Mouse (Mus musculus): ENCODE measurements around the gene Yipf1. TPM values are rescaled to one million over a fixed set of nuclear protein-coding genes. Genes with fewer than 3 reads are reported as not detected.
"Not testable (repeated sequence)": the region's sequence is repeated elsewhere in the genome, so short reads cannot be mapped to it uniquely, and the experiment has no call there.

Yipf1 gene
- total and polyA plus RNA-seq, 2 experiments from 2014 or later: 47.6 to 61.5 TPM

DNA sequence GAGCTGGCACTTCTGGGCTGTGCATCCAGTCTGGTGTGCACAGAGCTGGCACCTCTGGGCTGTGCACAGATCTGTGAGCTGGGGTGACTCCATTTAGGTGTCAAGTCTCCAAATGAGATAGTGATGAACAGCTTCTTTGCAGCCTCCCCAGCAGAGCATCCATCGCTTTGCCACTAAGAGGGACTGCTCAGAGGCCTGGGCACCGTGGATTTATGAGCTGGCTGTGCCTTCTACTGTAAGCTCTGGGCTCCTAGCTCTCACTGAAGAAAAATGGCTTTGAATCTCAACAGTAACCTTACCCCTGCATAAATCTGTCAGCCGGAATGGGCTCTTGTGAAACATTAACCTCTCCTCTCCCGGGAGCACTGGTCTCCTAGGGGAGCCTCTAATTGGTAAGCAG lies 40.4 kb downstream of the Yipf1 start:
- 58% methylated on average over 4 of the region's 4 CpGs for WGBS
- H3K4me2 ChIP-seq (ENCODE audit: low read depth): no peak overlapping the region
- no peak for ATAC-seq
- no peak overlapping the region for H3K27ac ChIP-seq (ENCODE audit: low read depth, low read length)
- no peaks in the 10 kb centered on the region for H3K27me3 ChIP-seq (ENCODE audit: insufficient read depth, low read length)
- peaks cover 9% of the 10 kb centered on the region; the same call in 1 of the 2 replicates for H3K36me3 ChIP-seq (ENCODE audit: insufficient read depth)
- H3K4me1 ChIP-seq (ENCODE audit: insufficient read depth): no peaks in the 10 kb centered on the region
- no peak overlapping the region for H3K9ac ChIP-seq
- DNase-seq: no peak
- no peak overlapping the region for H3K4me3 ChIP-seq (ENCODE audit: low read depth, low read length)
- no peaks in the 10 kb centered on the region for H3K9me3 ChIP-seq (ENCODE audit: low read length)
- TF ChIP-seq CTCF (IDR thresholded peaks at IDR 0.05; ENCODE audit: low read depth): no peak

DNA sequence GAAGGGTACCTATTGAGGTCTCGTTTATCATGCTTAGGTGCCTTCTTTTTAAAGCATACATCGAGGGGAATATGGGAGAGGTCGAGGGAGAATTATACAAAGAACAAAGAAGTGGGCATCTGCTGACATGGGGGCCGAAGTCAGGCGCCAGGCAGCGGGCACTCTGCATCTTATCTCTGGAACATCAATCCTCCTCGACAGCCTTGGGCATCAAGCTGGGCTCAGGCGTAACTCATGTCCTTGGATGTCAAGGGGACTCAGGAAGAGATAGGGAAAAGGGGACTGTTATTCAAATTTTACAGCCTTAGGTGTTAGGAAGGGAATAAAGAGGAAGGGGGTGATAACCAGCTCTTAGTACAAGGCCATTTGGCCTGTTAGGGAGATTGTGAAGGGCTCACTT lies 43.0 kb downstream of the Yipf1 start:
- H3K4me2 ChIP-seq (ENCODE audit: low read depth); H3K4me1 ChIP-seq (ENCODE audit: insufficient read depth); ATAC-seq; H3K27me3 ChIP-seq (ENCODE audit: insufficient read depth, low read length); H3K27ac ChIP-seq (ENCODE audit: low read depth, low read length); DNase-seq; H3K36me3 ChIP-seq (ENCODE audit: insufficient read depth); H3K9me3 ChIP-seq (ENCODE audit: low read length); H3K9ac ChIP-seq; H3K4me3 ChIP-seq (ENCODE audit: low read depth, low read length): not testable (repeated sequence)
- WGBS: 77% methylated on average over 8 of the region's 8 CpGs

DNA sequence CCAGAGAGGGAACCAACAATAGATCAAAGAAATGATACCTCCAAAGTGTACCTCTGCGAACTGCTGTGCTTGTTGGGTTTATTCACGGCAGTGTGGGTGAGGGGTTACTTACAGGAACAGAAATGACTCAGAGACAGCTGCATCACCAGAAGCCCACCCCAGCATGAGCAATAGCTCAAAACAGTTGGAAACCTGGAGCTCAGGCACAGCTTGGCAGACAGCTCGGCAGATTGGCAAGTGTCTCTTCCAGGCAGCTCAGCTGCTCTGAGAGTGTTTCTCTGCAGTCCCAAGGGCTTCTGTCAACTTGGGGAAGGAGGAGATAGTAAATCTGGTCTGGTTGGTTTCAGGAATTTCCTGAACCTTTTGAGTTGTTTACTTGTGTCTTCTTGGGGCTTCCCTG lies 44.3 kb downstream of the Yipf1 start:
- Histone ChIP-seq H3K9ac (no peak overlapping the region), H3K4me3 (ENCODE audit: low read depth, low read length) (no peak overlapping the region), H3K27ac (ENCODE audit: low read depth, low read length) (no peak overlapping the region), H3K4me2 (ENCODE audit: low read depth) (no peak overlapping the region), H3K4me1 (ENCODE audit: insufficient read depth) (no peaks in the 10 kb centered on the region), H3K36me3 (ENCODE audit: insufficient read depth) (peaks cover 9% of the 10 kb centered on the region; the same call in 1 of the 2 replicates), H3K27me3 (ENCODE audit: insufficient read depth, low read length) (no peaks in the 10 kb centered on the region), H3K9me3 (ENCODE audit: low read length) (no peaks in the 10 kb centered on the region)
- DNase-seq: peak; percentile 52
- TF ChIP-seq CTCF (IDR thresholded peaks at IDR 0.05; ENCODE audit: low read depth): no peak
- peak; percentile 23; the same call in 1 of the 2 replicates for ATAC-seq
- WGBS: 67% methylated on average over 3 of the region's 3 CpGs

DNA sequence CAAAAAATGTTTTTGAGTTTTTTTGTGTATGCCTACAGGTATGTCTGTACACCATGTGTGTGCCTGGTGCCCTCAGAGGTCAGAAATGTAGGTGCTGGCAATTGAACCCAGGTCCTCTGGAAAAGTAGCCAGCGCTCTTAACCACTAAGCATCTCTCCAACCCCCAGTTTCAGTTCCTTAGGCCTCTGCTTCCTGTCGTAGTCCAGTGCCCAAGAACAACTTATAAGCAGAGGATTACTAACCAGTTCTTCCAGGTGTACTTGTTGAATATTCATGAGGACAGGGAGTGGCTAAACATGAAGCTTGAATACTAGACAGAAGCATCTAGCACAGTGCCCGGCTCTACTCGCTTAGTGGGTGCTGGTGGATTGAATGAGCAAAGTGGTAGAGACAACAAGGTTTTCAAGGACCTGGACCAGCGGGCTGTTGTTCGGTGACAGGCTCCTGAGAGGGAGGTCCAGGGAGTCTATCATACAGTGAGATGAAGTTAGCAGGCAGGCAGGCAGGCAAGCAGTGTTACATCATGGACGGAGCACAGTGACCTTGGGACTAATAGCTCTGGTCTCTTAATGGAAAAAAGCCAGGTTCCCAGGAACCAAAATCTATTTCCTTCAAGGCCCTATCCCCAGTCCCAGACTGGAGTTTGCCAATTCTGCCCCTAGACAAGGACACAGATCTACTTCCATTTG lies 46.4 kb downstream of the Yipf1 start:
- ATAC-seq: no peak
- no peak for TF ChIP-seq CTCF (IDR thresholded peaks at IDR 0.05; ENCODE audit: low read depth)
- H3K9ac ChIP-seq: no peak overlapping the region
- no peak overlapping the region for H3K4me3 ChIP-seq (ENCODE audit: low read depth, low read length)
- WGBS: 87% methylated on average over 7 of the region's 7 CpGs
- no peak overlapping the region for H3K4me2 ChIP-seq (ENCODE audit: low read depth)
- no peak for DNase-seq
- H3K9me3 ChIP-seq (ENCODE audit: low read length): no peaks in the 10 kb centered on the region
- no peaks in the 10 kb centered on the region for H3K4me1 ChIP-seq (ENCODE audit: insufficient read depth)
- no peak overlapping the region for H3K27ac ChIP-seq (ENCODE audit: low read depth, low read length)
- no peaks in the 10 kb centered on the region for H3K27me3 ChIP-seq (ENCODE audit: insufficient read depth, low read length)
- peaks cover 9% of the 10 kb centered on the region; the same call in 1 of the 2 replicates for H3K36me3 ChIP-seq (ENCODE audit: insufficient read depth)

DNA sequence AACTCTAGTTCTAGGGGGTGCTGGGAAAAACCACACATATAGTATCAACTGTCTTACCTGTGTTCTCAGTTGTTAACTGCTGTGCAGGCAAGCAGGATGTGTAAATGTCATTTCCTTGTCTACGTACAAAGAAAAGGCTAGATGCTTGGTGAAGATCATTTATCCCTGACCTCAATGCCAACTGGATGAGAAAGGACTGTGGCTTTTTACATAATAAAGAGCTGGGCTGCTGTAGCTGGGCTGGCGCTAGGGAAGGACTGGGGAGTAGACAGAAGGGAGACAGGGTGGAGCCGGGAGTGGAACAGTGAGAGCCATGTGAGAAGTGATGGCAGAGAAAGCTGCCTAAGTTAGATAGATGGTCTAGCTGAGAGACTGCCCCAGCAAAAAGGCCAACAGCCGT lies 48.6 kb downstream of the Yipf1 start:
- H3K4me2 ChIP-seq (ENCODE audit: low read depth): no peak overlapping the region
- WGBS: 52% methylated on average over 4 of the region's 4 CpGs
- no peak overlapping the region for H3K4me3 ChIP-seq (ENCODE audit: low read depth, low read length)
- no peaks in the 10 kb centered on the region for H3K9me3 ChIP-seq (ENCODE audit: low read length)
- DNase-seq: no peak
- no peak for ATAC-seq
- no peak overlapping the region for H3K27ac ChIP-seq (ENCODE audit: low read depth, low read length)
- H3K36me3 ChIP-seq (ENCODE audit: insufficient read depth): peaks cover 9% of the 10 kb centered on the region; the same call in 1 of the 2 replicates
- TF ChIP-seq CTCF (IDR thresholded peaks at IDR 0.05; ENCODE audit: low read depth): no peak
- no peak overlapping the region for H3K9ac ChIP-seq
- H3K4me1 ChIP-seq (ENCODE audit: insufficient read depth): no peaks in the 10 kb centered on the region
- no peaks in the 10 kb centered on the region for H3K27me3 ChIP-seq (ENCODE audit: insufficient read depth, low read length)

DNA sequence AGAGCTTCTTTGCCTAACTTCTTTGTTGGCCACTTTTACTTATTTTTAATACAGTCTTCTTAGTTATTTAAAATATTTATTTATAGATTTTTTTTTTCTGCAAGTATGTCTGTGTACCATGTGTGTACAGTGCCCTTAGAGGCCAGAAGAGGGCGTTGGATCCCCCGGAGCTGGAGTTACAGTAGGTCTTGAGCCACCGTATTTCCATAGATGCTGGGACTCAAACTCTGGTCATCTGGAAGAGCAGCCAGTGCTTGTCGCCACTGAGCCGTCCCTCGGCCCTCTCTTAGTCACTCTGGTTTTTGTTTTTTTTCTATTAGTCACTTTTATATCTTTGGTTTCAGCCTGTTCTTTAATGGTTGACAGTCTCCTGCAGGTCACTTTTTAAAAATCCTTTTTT lies 49.4 kb downstream of the Yipf1 start:
- Histone ChIP-seq H3K27me3 (ENCODE audit: insufficient read depth, low read length) (no peaks in the 10 kb centered on the region), H3K9me3 (ENCODE audit: low read length) (no peaks in the 10 kb centered on the region), H3K27ac (ENCODE audit: low read depth, low read length) (no peak overlapping the region), H3K4me2 (ENCODE audit: low read depth) (no peak overlapping the region), H3K4me3 (ENCODE audit: low read depth, low read length) (no peak overlapping the region), H3K9ac (no peak overlapping the region), H3K36me3 (ENCODE audit: insufficient read depth) (peaks cover 7% of the 10 kb centered on the region; the same call in 1 of the 2 replicates), H3K4me1 (ENCODE audit: insufficient read depth) (no peaks in the 10 kb centered on the region)
- DNase-seq (no peak), ATAC-seq (no peak)
- 78% methylated on average over 6 of the region's 6 CpGs for WGBS
- no peak for TF ChIP-seq CTCF (IDR thresholded peaks at IDR 0.05; ENCODE audit: low read depth)

DNA sequence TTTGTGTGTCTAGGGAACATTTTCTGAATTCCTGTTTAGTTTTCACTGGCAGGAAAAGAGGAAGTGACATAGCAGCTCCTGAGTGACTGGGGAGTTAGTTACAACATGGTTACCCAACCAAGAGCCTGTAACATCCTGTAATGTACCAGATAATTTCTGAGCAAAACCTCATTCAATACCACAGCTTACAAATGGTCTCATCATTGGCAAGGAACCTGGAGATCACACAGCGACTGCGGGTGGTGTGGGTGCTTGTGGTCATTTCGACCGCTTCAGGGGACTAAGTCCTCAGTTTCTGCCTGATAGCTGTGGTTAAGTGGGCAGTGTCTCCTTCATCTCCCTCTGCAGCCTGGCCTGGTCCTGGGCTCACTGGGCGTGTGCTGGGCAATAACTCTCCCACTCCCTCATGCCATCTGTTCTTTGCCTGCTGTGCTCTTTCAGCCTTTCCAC lies 50.1 kb downstream of the Yipf1 start:
- H3K9ac ChIP-seq: no peak overlapping the region
- H3K4me1 ChIP-seq (ENCODE audit: insufficient read depth): no peaks in the 10 kb centered on the region
- no peak for TF ChIP-seq CTCF (IDR thresholded peaks at IDR 0.05; ENCODE audit: low read depth)
- no peaks in the 10 kb centered on the region for H3K27me3 ChIP-seq (ENCODE audit: insufficient read depth, low read length)
- 85% methylated on average over 5 of the region's 5 CpGs for WGBS
- no peak overlapping the region for H3K27ac ChIP-seq (ENCODE audit: low read depth, low read length)
- no peaks in the 10 kb centered on the region for H3K9me3 ChIP-seq (ENCODE audit: low read length)
- ATAC-seq: no peak
- no peak overlapping the region for H3K4me2 ChIP-seq (ENCODE audit: low read depth)
- DNase-seq: no peak
- no peak overlapping the region for H3K4me3 ChIP-seq (ENCODE audit: low read depth, low read length)
- peaks cover 6% of the 10 kb centered on the region; the same call in 1 of the 2 replicates for H3K36me3 ChIP-seq (ENCODE audit: insufficient read depth)

DNA sequence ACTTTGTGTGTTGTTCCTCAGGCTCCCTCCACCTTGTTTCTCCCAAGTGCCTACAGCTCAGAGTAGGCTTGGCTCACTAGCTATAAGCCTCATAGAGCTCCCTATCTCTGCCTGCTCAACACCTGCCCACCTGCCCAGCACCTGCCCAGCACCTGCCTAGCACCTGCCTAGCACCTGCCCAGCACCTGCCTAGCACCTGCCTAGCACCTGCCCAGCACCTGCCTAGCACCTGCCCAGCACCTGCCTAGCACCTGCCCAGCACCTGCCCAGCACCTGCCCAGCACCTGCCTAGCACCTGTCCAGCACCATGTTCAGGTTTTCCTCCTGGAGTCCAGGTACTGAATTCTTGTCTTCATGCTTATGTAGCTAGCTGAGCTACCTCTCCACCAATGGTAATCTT lies 52.2 kb downstream of the Yipf1 start:
- not testable (repeated sequence) for ATAC-seq

More for the DNA sequence above, 52.2 kb downstream of the Yipf1 start:
- H3K4me1 ChIP-seq (ENCODE audit: insufficient read depth); H3K9ac ChIP-seq; H3K27me3 ChIP-seq (ENCODE audit: insufficient read depth, low read length); H3K9me3 ChIP-seq (ENCODE audit: low read length); H3K36me3 ChIP-seq (ENCODE audit: insufficient read depth); H3K4me3 ChIP-seq (ENCODE audit: low read depth, low read length); H3K4me2 ChIP-seq (ENCODE audit: low read depth); H3K27ac ChIP-seq (ENCODE audit: low read depth, low read length); DNase-seq: not testable (repeated sequence)
